Mouse (Mus musculus) neural tube, embryonic 11.5 days (tissue): Measurements from ENCODE around the gene Mcfd2. TPM values are rescaled to one million over a fixed set of nuclear protein-coding genes. Genes with fewer than 3 reads are reported as not detected.

Experiments used
- ATAC-seq: fragments of 200-750 bp; cut with Nextera tagmentation; 2 replicates; pipeline ENCODE4 v1.8.0; 2017; ENCODE audit warnings: moderate number of reproducible peaks, mild to moderate bottlenecking, moderate TSS enrichment, moderate library complexity; ENCODE audit not compliant: insufficient read depth, low FRiP score, low TSS enrichment
- DNase-seq: peaks from one replicate; pipeline ENCODE4 v3.0.0-alpha.2; 2015; ENCODE audit warnings: low spot score
- H3K27ac ChIP-seq: fragments of 300-500 bp; sonication (generic); 2 replicates; pipeline ENCODE4 v1.5.1; 2014; ENCODE audit warnings: low read depth, mild to moderate bottlenecking, low read length
- H3K27me3 ChIP-seq: fragments of 300-500 bp; sonication (generic); 2 replicates; pipeline ENCODE4 v1.6.1; 2014; ENCODE audit warnings: mild to moderate bottlenecking, low read length, mixed read lengths; ENCODE audit not compliant: control insufficient read depth, insufficient read depth
- H3K36me3 ChIP-seq: fragments of 300-500 bp; sonication (generic); 2 replicates; pipeline ENCODE4 v1.6.1; 2014; ENCODE audit warnings: mild to moderate bottlenecking, low read length, moderate library complexity, mixed read lengths; ENCODE audit not compliant: control insufficient read depth, insufficient read depth
- H3K4me1 ChIP-seq: fragments of 300-500 bp; sonication (generic); 2 replicates; pipeline ENCODE4 v1.6.1; 2014; ENCODE audit warnings: low read length, mixed read lengths; ENCODE audit not compliant: control insufficient read depth, insufficient read depth
- H3K4me2 ChIP-seq: fragments of 300-500 bp; sonication (generic); 2 replicates; pipeline ENCODE4 v1.6.1; 2014; ENCODE audit warnings: low read depth, mild to moderate bottlenecking, moderate library complexity
- H3K4me3 ChIP-seq: fragments of 300-500 bp; sonication (generic); 2 replicates; pipeline ENCODE4 v1.5.1; 2014; ENCODE audit warnings: low read depth, low read length
- H3K9ac ChIP-seq: fragments of 300-500 bp; sonication (generic); 2 replicates; pipeline ENCODE4 v1.6.1; 2014; ENCODE audit warnings: mild to moderate bottlenecking, low read length
- H3K9me3 ChIP-seq: fragments of 300-500 bp; sonication (generic); 2 replicates; pipeline ENCODE4 v1.6.1; 2016; ENCODE audit warnings: low read length; ENCODE audit not compliant: control insufficient read depth
- WGBS: fragments of 180-500 bp; shearing (Covaris S2); extraction: QIAGEN DNeasy Blood & Tissue Kit; methylation state at CpG from one replicate; pipeline ENCODE4 v1.1.7; 2014; 5-methylcytosine and 5-hydroxymethylcytosine counted together
- polyA plus RNA-seq: library from polyadenylated mRNA; unstranded; fragments of >200 nt; fragmentation: Nextera tagmentation; extraction: Ambion mirVana; gene quantifications from 2 replicates; pipeline ENCODE4 v1.2.1, GENCODE M21; 2014

The Mcfd2 gene
- polyA plus RNA-seq, 1 experiment from 2014 or later: 74.1 TPM

DNA sequence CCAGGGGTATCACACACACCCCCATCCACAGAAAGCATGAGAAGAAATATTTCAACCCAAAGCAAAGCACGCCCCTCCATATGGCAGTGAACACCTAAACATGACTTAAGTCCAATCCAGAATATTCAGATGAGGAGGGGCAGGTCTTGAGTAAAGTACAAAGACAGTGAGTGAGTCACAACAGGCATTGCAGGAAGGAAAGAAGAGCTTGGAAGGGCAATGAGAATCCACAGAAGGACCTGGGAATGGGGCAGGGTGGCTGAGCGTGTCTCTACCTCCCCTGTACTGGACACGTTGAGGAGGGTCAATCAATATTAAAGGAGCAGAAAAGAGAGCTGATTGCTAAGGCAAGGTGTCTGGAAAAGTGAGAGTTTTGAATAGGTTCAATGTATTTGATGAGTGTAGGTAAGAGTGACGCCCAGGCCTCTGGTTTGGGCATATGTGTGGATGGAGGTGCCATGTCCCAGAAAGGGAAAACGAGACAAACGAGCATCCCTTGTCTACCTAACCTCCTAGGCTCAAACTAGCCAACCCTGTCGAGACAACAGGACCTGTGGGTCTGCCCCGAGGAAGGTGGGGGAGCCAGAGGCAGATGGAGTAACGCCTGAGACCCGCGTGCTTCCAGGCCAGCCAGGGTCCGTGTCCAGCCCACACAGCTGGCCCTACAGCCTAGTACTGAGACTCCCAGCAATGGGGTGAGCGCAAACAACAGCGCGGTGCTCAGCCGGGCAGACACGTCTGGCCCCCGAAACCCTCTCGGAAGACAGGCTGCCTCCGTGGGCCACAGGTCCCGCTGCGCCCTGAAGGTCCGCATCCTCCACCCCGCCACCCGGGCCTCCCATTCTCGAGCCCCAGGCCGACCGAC lies 576 bp downstream of the Mcfd2 start:
- peak overlapping the region; percentile 87 for H3K4me2 ChIP-seq
- ATAC-seq (peak; percentile 79), DNase-seq (no peak)
- no peaks in the 10 kb centered on the region; the same call in 1 of the 2 replicates for H3K9me3 ChIP-seq
- H3K4me1 ChIP-seq: peaks cover 10% of the 10 kb centered on the region
- peak overlapping the region; percentile 86 for H3K4me3 ChIP-seq
- 0 out of 2 replicates have a peak overlapping the region, but pooled peaks have one; percentile 8 for H3K27ac ChIP-seq
- 6% methylated on average over 28 of the region's 28 CpGs for WGBS
- H3K27me3 ChIP-seq: no peaks in the 10 kb centered on the region
- peak overlapping the region; percentile 89 for H3K9ac ChIP-seq
- no peaks in the 10 kb centered on the region; the same call in 1 of the 2 replicates for H3K36me3 ChIP-seq

DNA sequence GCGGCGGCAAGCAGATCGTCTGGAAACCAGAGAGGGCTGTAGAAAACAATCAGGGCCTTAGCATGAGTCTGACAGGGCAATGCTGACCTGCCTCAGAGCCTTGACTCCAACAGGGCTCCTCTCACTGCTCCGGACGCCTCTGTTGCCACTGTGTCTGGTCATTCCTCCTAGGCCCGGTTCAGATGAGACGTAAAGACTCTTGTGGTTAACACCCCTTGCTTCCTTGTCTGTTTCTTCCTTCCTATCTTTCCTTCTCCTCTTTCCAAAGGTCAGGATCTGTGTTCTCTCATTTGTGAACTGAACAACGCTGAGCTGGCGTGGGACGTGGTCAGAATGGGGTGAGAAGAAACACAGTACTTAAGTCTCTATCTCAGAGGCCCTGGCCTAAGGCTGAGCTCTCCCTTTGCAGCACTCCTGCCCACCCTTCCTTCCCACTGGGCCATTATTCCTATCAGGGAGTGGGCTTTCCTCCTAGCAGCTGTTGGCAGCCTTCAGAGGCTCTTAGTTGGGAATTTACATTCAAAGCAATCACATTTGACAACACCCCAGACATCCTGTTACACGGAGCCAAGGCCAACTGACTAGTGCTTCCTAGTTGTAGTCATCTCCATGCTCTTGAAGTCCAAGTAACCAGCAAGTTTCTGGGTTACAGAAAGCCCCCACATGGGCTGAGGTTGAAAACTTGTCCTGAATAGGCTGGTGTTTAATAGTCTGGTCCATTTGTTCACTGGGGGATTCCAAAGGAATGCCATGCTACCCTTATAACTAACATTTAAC lies 1.5 kb downstream of the Mcfd2 start:
- H3K27ac ChIP-seq: no peak overlapping the region
- no peak overlapping the region for H3K4me3 ChIP-seq
- H3K9me3 ChIP-seq: no peaks in the 10 kb centered on the region; the same call in 1 of the 2 replicates
- H3K4me2 ChIP-seq: peak overlapping the region; percentile 87
- 94% methylated on average over 11 of the region's 11 CpGs for WGBS
- no peaks in the 10 kb centered on the region; the same call in 1 of the 2 replicates for H3K36me3 ChIP-seq
- no peaks in the 10 kb centered on the region for H3K27me3 ChIP-seq
- ATAC-seq (no peak), DNase-seq (no peak)
- H3K9ac ChIP-seq: 0 out of 2 replicates have a peak overlapping the region, but pooled peaks have one; percentile 1
- peaks cover 10% of the 10 kb centered on the region for H3K4me1 ChIP-seq

DNA sequence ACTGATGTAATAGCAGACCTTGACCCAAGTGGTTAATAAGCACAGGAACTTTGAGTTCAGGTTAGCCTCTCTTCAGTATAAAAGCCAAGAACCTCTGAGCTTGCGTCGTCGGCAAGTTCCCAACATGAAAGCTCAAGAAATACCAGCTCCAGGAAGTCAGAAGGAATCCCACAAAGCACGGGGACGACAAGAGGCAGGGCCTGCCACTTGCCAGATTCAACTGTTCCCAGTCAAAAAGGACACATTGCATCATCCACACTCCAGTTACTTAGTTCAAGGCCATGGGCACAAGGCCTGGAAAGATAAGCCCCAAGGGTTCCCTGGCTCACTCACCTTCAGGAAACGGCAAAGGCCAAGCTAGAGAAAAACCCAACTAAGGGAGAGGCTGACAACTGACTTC lies 2.3 kb downstream of the Mcfd2 start:
- DNase-seq (no peak), ATAC-seq (no peak)
- Histone ChIP-seq H3K27me3 (no peaks in the 10 kb centered on the region), H3K4me2 (no peak overlapping the region), H3K36me3 (no peaks in the 10 kb centered on the region; the same call in 1 of the 2 replicates), H3K4me3 (no peak overlapping the region), H3K27ac (no peak overlapping the region), H3K9ac (no peak overlapping the region), H3K9me3 (no peaks in the 10 kb centered on the region; the same call in 1 of the 2 replicates), H3K4me1 (peaks cover 10% of the 10 kb centered on the region)
- WGBS: 97% methylated on average over 6 of the region's 6 CpGs

DNA sequence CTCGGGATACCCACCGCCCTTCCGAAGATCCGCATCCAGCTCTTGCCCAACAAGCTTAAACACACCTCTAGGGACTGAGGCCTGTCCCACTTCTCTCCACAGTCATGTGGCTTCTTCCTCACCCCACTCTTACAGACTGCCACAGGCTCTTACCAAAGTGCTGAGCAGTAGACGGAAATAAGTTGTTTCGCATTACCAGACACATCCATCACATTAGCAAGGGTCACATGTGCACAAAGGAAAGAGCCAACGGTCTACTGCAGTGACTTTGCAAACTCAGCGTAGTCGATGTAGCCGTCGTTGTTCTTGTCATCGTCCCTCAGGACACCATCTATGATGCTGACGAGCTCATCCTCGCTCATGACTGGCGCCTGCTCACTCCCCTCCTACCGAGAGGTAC lies 10.1 kb downstream of the Mcfd2 start:
- no peaks in the 10 kb centered on the region for H3K9me3 ChIP-seq
- H3K27ac ChIP-seq: no peak overlapping the region
- DNase-seq: no peak
- H3K27me3 ChIP-seq: no peaks in the 10 kb centered on the region
- H3K4me2 ChIP-seq: no peak overlapping the region
- no peak overlapping the region for H3K4me3 ChIP-seq
- H3K4me1 ChIP-seq: no peaks in the 10 kb centered on the region
- H3K36me3 ChIP-seq: peaks cover 16% of the 10 kb centered on the region
- 87% methylated on average over 16 of the region's 16 CpGs for WGBS
- no peak for ATAC-seq
- no peak overlapping the region for H3K9ac ChIP-seq

DNA sequence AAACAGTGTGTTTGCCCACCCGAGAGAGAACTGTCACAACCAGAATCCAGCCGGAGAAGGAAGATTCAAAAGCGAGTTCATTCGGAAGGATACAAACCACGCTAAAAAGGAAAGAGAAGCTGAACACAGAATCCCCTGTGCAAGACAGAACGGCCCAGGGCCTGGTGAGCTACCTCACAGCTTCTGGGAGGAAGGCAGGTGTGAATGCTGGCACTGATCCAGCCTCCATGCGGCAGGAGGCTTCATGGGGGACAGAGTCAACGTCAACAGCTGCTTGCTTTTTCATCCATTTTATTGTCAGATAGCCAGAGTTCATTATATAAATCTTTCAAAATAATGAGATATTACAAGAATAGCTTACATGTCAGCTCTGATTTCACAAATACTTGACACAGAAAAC lies 11.4 kb downstream of the Mcfd2 start:
- no peak for DNase-seq
- Histone ChIP-seq H3K4me1 (no peaks in the 10 kb centered on the region), H3K4me3 (no peak overlapping the region), H3K36me3 (peaks cover 16% of the 10 kb centered on the region), H3K9ac (no peak overlapping the region), H3K9me3 (no peaks in the 10 kb centered on the region), H3K27ac (no peak overlapping the region), H3K27me3 (no peaks in the 10 kb centered on the region), H3K4me2 (no peak overlapping the region)
- no peak for ATAC-seq
- WGBS: 88% methylated on average over 8 of the region's 8 CpGs

DNA sequence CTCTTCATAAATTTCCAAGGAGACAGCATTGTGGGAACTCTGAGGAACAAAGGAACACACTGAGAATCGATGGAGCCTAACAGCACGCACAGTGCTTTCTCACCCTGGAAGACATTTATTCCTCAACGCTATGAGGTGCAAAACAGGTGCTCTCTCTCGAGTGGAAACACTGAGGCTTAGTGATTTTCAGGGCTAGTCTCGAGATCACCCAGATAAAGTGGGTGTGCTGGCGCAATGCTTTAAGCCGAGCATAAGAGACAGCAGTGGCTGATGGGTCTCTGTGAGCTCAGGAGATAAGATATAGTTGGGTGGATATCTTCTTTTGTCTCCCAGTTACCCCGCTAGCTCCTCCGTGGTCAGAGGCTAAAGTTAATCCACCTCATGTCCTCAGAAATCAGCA lies 19.6 kb downstream of the Mcfd2 start:
- Histone ChIP-seq H3K9ac (no peak overlapping the region), H3K27ac (no peak overlapping the region), H3K4me2 (no peak overlapping the region), H3K4me3 (no peak overlapping the region), H3K9me3 (no peaks in the 10 kb centered on the region), H3K4me1 (no peaks in the 10 kb centered on the region), H3K36me3 (no peaks in the 10 kb centered on the region), H3K27me3 (no peaks in the 10 kb centered on the region)
- ATAC-seq (no peak), DNase-seq (no peak)
- 81% methylated on average over 9 of the region's 9 CpGs for WGBS

DNA sequence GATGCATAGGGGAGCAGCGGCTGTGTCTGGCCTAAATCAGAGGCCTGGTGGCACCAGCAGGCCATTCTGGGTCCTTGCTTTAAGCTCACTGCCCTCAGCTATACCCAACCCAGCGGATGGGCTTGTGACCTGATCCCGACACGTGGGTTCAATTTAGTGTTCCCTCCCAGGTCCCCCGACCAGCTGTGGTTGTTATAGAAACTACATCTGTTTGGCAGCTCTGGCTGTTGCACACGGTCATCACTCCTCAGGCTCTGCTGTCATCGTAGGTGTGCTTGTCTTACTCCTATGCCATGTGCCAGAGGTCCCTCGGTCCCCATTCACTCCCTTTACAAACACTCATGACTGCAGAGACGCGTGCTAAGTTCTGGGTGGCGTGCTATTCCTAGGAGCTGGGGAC lies 27.9 kb downstream of the Mcfd2 start:
- 75% methylated on average over 11 of the region's 11 CpGs for WGBS
- Histone ChIP-seq H3K4me1 (0 out of 2 replicates have a peak, but pooled peaks cover 2% of the 10 kb centered on the region), H3K9ac (no peak overlapping the region), H3K27ac (no peak overlapping the region), H3K4me2 (no peak overlapping the region), H3K27me3 (no peaks in the 10 kb centered on the region), H3K4me3 (no peak overlapping the region), H3K36me3 (no peaks in the 10 kb centered on the region), H3K9me3 (no peaks in the 10 kb centered on the region)
- no peak for DNase-seq
- ATAC-seq: no peak

DNA sequence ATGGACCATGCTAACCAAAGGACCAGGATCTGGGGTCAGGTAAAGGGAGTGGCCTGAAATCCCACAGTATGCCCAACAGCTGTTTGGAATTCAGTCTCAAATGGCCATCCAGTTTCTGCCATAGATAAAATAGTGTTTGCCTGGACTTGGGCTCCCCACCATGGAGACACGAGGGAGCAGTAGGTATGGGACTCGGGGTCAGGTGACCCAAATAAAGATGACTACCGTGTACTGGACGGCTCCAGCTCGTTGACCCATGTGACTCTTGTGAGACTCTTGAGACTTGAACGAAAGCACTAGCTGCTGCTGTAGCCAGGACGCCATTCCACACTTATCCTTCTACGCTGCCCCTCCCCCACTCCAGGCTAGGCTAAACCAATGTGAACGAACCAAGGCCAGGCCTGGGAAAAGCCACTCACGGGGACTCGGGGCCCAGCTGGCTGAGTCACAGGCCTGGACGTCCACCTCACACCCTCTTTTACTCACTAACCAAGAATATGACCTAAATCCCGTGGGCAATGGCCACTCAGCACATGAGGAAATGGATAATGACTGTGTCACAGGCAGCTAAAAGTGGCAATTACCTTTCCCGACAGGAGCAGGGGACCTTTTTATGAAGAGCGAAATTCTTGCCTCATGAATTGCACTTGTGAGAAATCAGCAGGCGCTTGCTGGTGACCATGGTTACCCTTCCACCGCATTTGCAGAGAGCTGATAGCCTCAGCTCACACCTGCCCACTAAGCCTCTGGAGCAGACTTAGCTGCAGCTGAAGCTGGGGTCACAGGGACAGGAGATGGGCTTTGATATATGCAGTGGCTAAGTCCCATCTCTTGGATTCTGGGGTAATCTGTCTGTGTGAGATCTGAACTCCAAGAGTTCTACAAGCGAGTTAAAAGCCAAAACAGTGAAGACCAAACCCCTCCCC lies 28.7 kb downstream of the Mcfd2 start:
- H3K9ac ChIP-seq: no peak overlapping the region
- H3K27ac ChIP-seq: no peak overlapping the region
- WGBS: 48% methylated on average over 18 of the region's 18 CpGs

More for the DNA sequence above, 28.7 kb downstream of the Mcfd2 start:
- H3K9me3 ChIP-seq: no peaks in the 10 kb centered on the region
- no peaks in the 10 kb centered on the region for H3K27me3 ChIP-seq
- 0 out of 2 replicates have a peak, but pooled peaks cover 2% of the 10 kb centered on the region for H3K4me1 ChIP-seq
- ATAC-seq (no peak), DNase-seq (peak; percentile 47)
- H3K4me2 ChIP-seq: no peak overlapping the region
- no peak overlapping the region for H3K4me3 ChIP-seq
- no peaks in the 10 kb centered on the region for H3K36me3 ChIP-seq
